Mouse (Mus musculus) C2C12 (cell line): ENCODE data around the gene Pih1d1. TPM values are rescaled to one million over a fixed set of nuclear protein-coding genes. Genes with fewer than 3 reads are reported as not detected.

Experiments used
- H3K27me3 ChIP-seq: one replicate; pipeline ENCODE4 v1.6.1; 2011; ENCODE audit not compliant: control insufficient read depth, insufficient read depth, insufficient read length
- H3K36me3 ChIP-seq: one replicate; pipeline ENCODE4 v1.6.1; 2011; ENCODE audit not compliant: control insufficient read depth, insufficient read depth
- H3K4me3 ChIP-seq: one replicate; pipeline ENCODE4 v1.5.1; 2011; ENCODE audit warnings: mild to moderate bottlenecking, control low read depth; ENCODE audit not compliant: poor library complexity, insufficient read depth, severe bottlenecking
- H3K79me2 ChIP-seq: one replicate; pipeline ENCODE4 v1.6.1; 2011; ENCODE audit not compliant: control insufficient read depth, insufficient read depth
- H3K79me3 ChIP-seq: one replicate; pipeline ENCODE4 v1.6.1; 2011; ENCODE audit warnings: low read depth, control low read depth
- H3ac ChIP-seq: one replicate; pipeline ENCODE3; 2011; ENCODE audit warnings: low read depth; ENCODE audit not compliant: control insufficient read depth, insufficient read length
- CEBPB ChIP-seq: IDR thresholded peaks from one replicate; pipeline ENCODE4 v1.6.1; 2011; ENCODE audit warnings: low read depth, mild to moderate bottlenecking, control low read depth, moderate library complexity
- CTCF ChIP-seq: IDR thresholded peaks from one replicate; pipeline ENCODE4 v1.5.1; 2011; ENCODE audit not compliant: control insufficient read depth, insufficient read depth, insufficient read length
- FOSL1 ChIP-seq: IDR thresholded peaks from one replicate; pipeline ENCODE4 v1.8.0; 2011; ENCODE audit warnings: mild to moderate bottlenecking, low read length; ENCODE audit not compliant: poor library complexity, insufficient read depth, severe bottlenecking
- MAX ChIP-seq: IDR thresholded peaks from one replicate; pipeline ENCODE4 v1.6.1; 2011; ENCODE audit warnings: mild to moderate bottlenecking, control low read depth
- MYOD1 ChIP-seq: IDR thresholded peaks from one replicate; pipeline ENCODE4 v1.6.1; 2011; ENCODE audit warnings: low read depth; ENCODE audit not compliant: control insufficient read depth, insufficient read length
- MYOG ChIP-seq: IDR thresholded peaks from one replicate; pipeline ENCODE4 v1.6.1; 2011; ENCODE audit not compliant: control insufficient read depth, insufficient read length; ENCODE audit errors: extremely low read depth
- USF1 ChIP-seq: IDR thresholded peaks from one replicate; pipeline ENCODE4 v1.6.1; 2011; ENCODE audit warnings: low read depth, mild to moderate bottlenecking, control low read depth, moderate library complexity
- microRNA-seq: library from miRNA; unstranded; fragments of <30 nt; microRNA quantifications from one replicate; pipeline ENCODE4, GENCODE M21; 2019; ENCODE audit warnings: borderline microRNAs expressed
- polyA plus RNA-seq: library from polyadenylated mRNA; unstranded; fragments of >200 nt; fragmentation: generic; extraction: Trizol; gene quantifications from one replicate; pipeline ENCODE4 v1.2.1, GENCODE M21; 2012; ENCODE audit warnings: missing spikeins

Gene Pih1d1
- polyA plus RNA-seq, 1 experiment: 129 TPM

DNA sequence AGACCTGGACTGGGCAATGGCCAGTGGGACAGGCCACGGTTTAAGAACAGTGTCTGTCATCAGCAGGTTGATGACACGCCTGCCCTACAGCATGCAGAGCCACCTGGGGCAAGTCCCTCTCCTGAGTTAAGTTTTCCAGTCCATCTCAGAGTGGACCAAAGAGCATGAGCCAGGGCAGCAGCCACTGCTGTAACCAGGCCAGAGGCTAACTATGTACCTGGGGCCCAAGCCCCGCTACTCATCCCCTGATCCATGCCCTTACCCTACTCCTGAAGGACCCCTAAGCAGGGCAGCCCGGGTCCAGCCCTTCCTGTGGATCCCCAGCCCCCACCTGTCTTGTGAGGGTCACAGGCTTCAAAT lies 42.1 kb downstream of the Pih1d1 start:
- Histone ChIP-seq H3K4me3 (no peak overlapping the region), H3ac (no peak overlapping the region), H3K36me3 (no peaks in the 10 kb centered on the region), H3K79me3 (no peaks in the 10 kb centered on the region), H3K79me2 (no peaks in the 10 kb centered on the region), H3K27me3 (peaks cover 9% of the 10 kb centered on the region)
- TF ChIP-seq MYOG: no peak
- no peak for TF ChIP-seq MYOD1

DNA sequence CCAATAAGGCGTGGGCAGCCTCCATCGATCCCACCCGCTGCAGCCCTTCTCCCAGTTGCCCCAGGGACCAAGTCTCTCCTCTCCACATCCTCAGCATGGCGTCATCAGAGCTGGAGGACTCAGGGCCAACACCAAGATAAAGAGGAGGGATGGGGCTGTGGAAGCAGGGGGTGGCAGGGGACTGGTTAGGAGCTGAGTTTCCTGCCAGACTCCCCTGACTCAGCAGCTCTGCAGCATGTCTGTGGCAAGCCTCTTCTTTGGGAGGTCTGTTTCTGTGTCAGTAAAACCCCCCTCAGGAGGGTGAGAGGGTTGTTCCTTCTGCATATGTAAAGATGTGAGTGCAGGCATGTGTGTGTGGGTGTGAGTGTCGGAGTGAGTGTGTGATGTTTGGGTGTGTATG lies 42.9 kb downstream of the Pih1d1 start:
- Histone ChIP-seq H3K79me3 (no peaks in the 10 kb centered on the region), H3K4me3 (no peak overlapping the region)
- no peak for TF ChIP-seq MAX

DNA sequence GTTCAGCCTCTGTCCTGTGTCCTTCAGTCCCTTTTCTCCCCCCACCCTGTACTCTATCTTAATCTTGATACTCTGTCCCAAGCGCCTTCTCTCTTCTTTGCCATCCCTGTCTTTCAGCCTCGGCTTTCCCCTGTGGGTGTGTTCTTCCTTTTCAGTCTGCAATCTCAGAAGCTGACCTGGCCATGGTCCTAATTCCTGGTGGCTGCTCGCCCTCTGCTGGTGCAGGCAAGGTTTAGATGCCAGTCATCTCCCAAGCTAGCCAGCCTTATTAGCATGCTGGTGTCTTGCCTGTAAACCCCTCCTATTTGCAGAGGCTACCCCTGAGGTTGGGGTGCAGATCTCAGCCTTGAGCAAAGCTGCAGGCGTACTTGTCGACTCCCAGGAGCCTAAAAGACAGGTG lies 44.3 kb downstream of the Pih1d1 start:
- no peak for TF ChIP-seq MYOG
- TF ChIP-seq CTCF: peak; percentile 88
- Histone ChIP-seq H3K79me3 (no peaks in the 10 kb centered on the region), H3K27me3 (peaks cover 9% of the 10 kb centered on the region), H3K79me2 (no peaks in the 10 kb centered on the region), H3K4me3 (no peak overlapping the region), H3ac (no peak overlapping the region), H3K36me3 (no peaks in the 10 kb centered on the region)

More for the DNA sequence above, 42.9 kb downstream of the Pih1d1 start:
- Histone ChIP-seq H3K36me3 (no peaks in the 10 kb centered on the region), H3K79me2 (no peaks in the 10 kb centered on the region), H3K27me3 (peaks cover 9% of the 10 kb centered on the region), H3ac (no peak overlapping the region)

- H3K36me3 ChIP-seq: no peaks in the 10 kb centered on the region
- H3K79me2 ChIP-seq: no peaks in the 10 kb centered on the region
- no peak overlapping the region for H3K4me3 ChIP-seq
- no peak overlapping the region for H3ac ChIP-seq
- TF ChIP-seq MYOG (no peak), FOSL1 (no peak), MAX (no peak), CTCF (no peak), CEBPB (no peak), MYOD1 (no peak), USF1 (no peak)
- H3K27me3 ChIP-seq: peaks cover 9% of the 10 kb centered on the region
- H3K79me3 ChIP-seq: no peaks in the 10 kb centered on the region
Observed at GRCm38 (mm10) chr7:45198961-45199360, 44.9 kb downstream of the Pih1d1 start.

GRCm38 (mm10) chr7:45202654-45203053 lies 48.6 kb downstream of the Pih1d1 start:
- no peaks in the 10 kb centered on the region for H3K79me3 ChIP-seq
- no peaks in the 10 kb centered on the region for H3K36me3 ChIP-seq
- H3K4me3 ChIP-seq: no peak overlapping the region
- no peak overlapping the region for H3ac ChIP-seq
- H3K79me2 ChIP-seq: no peaks in the 10 kb centered on the region
- TF ChIP-seq USF1: no peak
- no peak for TF ChIP-seq MYOG
- TF ChIP-seq MAX: no peak
- no peak for TF ChIP-seq MYOD1
- TF ChIP-seq CTCF: no peak
- TF ChIP-seq FOSL1: no peak
- H3K27me3 ChIP-seq: peaks cover 9% of the 10 kb centered on the region

DNA sequence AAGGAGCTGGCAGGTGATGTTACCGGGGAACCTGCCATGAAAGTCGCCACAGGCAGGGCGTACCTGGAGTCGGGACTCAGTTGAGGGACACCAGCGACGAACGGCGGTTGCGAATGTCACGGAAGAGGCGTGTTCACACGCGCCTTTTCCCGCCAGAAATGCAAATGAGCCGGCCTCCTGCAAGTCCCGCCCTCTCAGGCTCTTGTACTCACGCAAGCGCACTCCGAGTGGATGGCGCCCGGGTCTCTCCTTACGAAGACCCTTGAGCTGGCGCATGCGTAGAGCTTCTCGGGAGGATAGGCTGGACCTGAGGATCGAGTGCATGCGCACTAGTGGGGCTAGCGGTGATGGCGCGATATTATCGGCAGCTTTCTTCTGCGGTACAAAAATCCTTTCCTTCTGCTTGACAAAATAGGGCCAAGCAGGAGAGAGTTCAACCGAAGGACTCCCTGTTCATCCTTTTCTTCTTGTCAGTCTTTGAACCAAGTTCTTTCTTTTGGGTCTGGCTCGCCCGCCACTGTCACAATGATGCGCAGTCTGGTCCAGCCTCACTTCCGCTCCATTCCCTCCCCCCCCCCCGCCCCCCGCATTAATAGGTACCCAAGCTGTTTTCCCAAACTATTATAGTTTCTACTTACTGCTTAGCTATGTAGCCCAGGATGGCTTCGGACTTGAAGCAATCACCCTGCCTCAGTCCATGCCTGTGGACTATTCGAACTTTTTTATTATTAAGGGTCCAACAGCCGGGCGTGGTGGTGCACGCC lies 50.5 kb downstream of the Pih1d1 start, which contains the start of gene Ccdc155:
Gene Ccdc155 (minus strand): TSS at position 513 of the 764 bp plus-strand sequence.
- Histone ChIP-seq H3K79me2 (no peaks in the 10 kb centered on the region), H3K27me3 (peaks cover 9% of the 10 kb centered on the region), H3ac (no peak within 1 kb of the TSS), H3K4me3 (no peak within 1 kb of the TSS), H3K79me3 (no peaks in the 10 kb centered on the region), H3K36me3 (no peaks in the 10 kb centered on the region)
- no peak for TF ChIP-seq CTCF
- no peak for TF ChIP-seq USF1
- no peak for TF ChIP-seq FOSL1
- no peak for TF ChIP-seq MAX
- TF ChIP-seq MYOG: no peak
- TF ChIP-seq CEBPB: no peak
- TF ChIP-seq MYOD1: no peak

- Histone ChIP-seq H3ac (no peak overlapping the region), H3K36me3 (no peaks in the 10 kb centered on the region), H3K79me2 (no peaks in the 10 kb centered on the region), H3K27me3 (peaks cover 9% of the 10 kb centered on the region), H3K4me3 (no peak overlapping the region), H3K79me3 (no peaks in the 10 kb centered on the region)
- no peak for TF ChIP-seq USF1
Observed at GRCm38 (mm10) chr7:45208260-45208659, 54.2 kb downstream of the Pih1d1 start.

Small RNA genes within 50 kb of the gene (microRNA-seq; reads per million reads assigned to microRNA genes)
- gene Mir150: 4.3 reads per million, percentile 50 among the genes with 10 or more reads in this experiment
- gene Mir5121: 50.0 reads per million, percentile 70 among the genes with 10 or more reads in this experiment
- not detected for gene Mir7055

Other genes with a start within 250 kb of the Pih1d1 start
- 129 TPM for gene Ap2a1, start 224.8 kb upstream of the Pih1d1 start, polyA plus RNA-seq
- 0.04 TPM for gene Tsks, start 211.1 kb upstream of the Pih1d1 start, polyA plus RNA-seq
- gene Cpt1c, start 179.5 kb upstream of the Pih1d1 start, polyA plus RNA-seq: 5.5 TPM
- 978 TPM for gene Prmt1, start 167.7 kb upstream of the Pih1d1 start, polyA plus RNA-seq
- gene Irf3, start 156.7 kb upstream of the Pih1d1 start, polyA plus RNA-seq: 43.7 TPM
- 18.1 TPM for gene Bcl2l12, start 155.6 kb upstream of the Pih1d1 start, polyA plus RNA-seq
- gene Scaf1, start 137.9 kb upstream of the Pih1d1 start, polyA plus RNA-seq: 58.4 TPM
- gene Rras, start 136.3 kb upstream of the Pih1d1 start, polyA plus RNA-seq: 56.8 TPM
- 14.2 TPM for gene Prr12, start 101.4 kb upstream of the Pih1d1 start, polyA plus RNA-seq
- gene Nosip, start 91.9 kb upstream of the Pih1d1 start, polyA plus RNA-seq: 66.6 TPM
- 14.0 TPM for gene Prrg2, start 91.6 kb upstream of the Pih1d1 start, polyA plus RNA-seq
- gene Rcn3, start 62.1 kb upstream of the Pih1d1 start, polyA plus RNA-seq: 166 TPM
- 30.7 TPM for gene Fcgrt, start 50.5 kb upstream of the Pih1d1 start, polyA plus RNA-seq
- 3,175 TPM for gene Rps11, start 29.9 kb upstream of the Pih1d1 start, polyA plus RNA-seq
- gene Rpl13a, start 25.5 kb upstream of the Pih1d1 start, polyA plus RNA-seq: 6,379 TPM
- gene Gm45713, start 18.1 kb upstream of the Pih1d1 start, polyA plus RNA-seq: 0.95 TPM
- 1.6 TPM for gene Flt3l, start 17.9 kb upstream of the Pih1d1 start, polyA plus RNA-seq
- 34.6 TPM for gene Aldh16a1, start 281 bp downstream of the Pih1d1 start, polyA plus RNA-seq
- gene Slc17a7, start 9.6 kb downstream of the Pih1d1 start, polyA plus RNA-seq: 0.14 TPM
- not detected for gene Gfy, start 25.3 kb downstream of the Pih1d1 start, polyA plus RNA-seq
- gene Pth2, start 26.7 kb downstream of the Pih1d1 start, polyA plus RNA-seq: not detected
- not detected for gene Ccdc155, start 50.6 kb downstream of the Pih1d1 start, polyA plus RNA-seq
- 0.07 TPM for gene Dkkl1, start 57.8 kb downstream of the Pih1d1 start, polyA plus RNA-seq
- 127 TPM for gene Tead2, start 61.5 kb downstream of the Pih1d1 start, polyA plus RNA-seq
- gene Cd37, start 84.8 kb downstream of the Pih1d1 start, polyA plus RNA-seq: 0.37 TPM
- gene Slc6a16, start 86.8 kb downstream of the Pih1d1 start, polyA plus RNA-seq: not detected
- not detected for gene Slc6a21, start 123.2 kb downstream of the Pih1d1 start, polyA plus RNA-seq
- gene Trpm4, start 179.5 kb downstream of the Pih1d1 start, polyA plus RNA-seq: 10.6 TPM
- 0.51 TPM for gene Hrc, start 181.0 kb downstream of the Pih1d1 start, polyA plus RNA-seq
- 4.8 TPM for gene Ppfia3, start 212.7 kb downstream of the Pih1d1 start, polyA plus RNA-seq
- gene Lin7b, start 216.3 kb downstream of the Pih1d1 start, polyA plus RNA-seq: 0.94 TPM
- 321 TPM for gene Snrnp70, start 241.4 kb downstream of the Pih1d1 start, polyA plus RNA-seq